Comparison of ENCODE assay signal across 12 mouse cellular contexts in the genomic region with DNA sequence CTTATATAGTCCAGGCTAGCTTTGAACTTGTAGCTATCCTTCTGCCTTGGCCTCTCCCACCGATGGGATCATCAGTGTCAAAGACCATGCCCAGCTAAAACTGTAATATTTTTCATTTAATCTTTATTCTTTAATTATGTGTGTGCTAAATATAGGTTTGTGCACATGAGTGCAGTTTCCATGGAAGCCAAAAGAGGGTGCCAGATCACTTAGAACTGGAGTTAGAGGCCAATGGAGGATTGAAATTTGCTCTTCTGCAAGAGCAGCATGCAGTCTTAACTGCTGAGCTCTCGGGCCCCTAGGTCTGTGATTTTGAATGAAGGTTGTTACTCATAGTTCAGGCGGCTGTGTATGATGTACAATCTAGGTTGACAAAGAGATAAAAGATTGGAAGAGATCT.
A peak's percentile ranks its signal among the peaks of the same experiment; 100 is the strongest.
DNase-seq lines count a peak whose midpoint lies in the region; ATAC-seq and TF ChIP-seq lines count a peak whose summit lies in the region.
"Had no signal": no experiment of that assay in that cellular context is flagged by ENCODE, and none has a peak within 500 bp of the region (broad histone marks: within the 10 kb centered on the region; RNA-seq: fewer than 3 reads in every experiment).

No protein-coding gene starts in this region.

- intact Hi-C loops in heart, postnatal 10 days (cut with DNase I): no loop called here

- no peaks in the 10 kb centered on the region for H3K36me3 ChIP-seq in heart, embryonic 11.5 days (ENCODE audit: control insufficient read depth, insufficient read depth, low read length)
- H3K36me3 ChIP-seq in hindbrain, embryonic 16.5 days (ENCODE audit: control insufficient read depth, insufficient read depth, low read length): no peaks in the 10 kb centered on the region
- H3K36me3 ChIP-seq: embryonic facial prominence, embryonic 13.5 days; liver, embryonic 15.5 days had no signal

- TF ChIP-seq POLR2A in cortical plate, adult 2 months (IDR thresholded peaks at IDR 0.05; ENCODE audit: extremely low read depth, insufficient read depth, low read length): no peak

- H3K27me3 ChIP-seq in heart, embryonic 11.5 days (ENCODE audit: control insufficient read depth, insufficient read depth, low read length): no peaks in the 10 kb centered on the region
- no peaks in the 10 kb centered on the region for H3K27me3 ChIP-seq in hindbrain, embryonic 16.5 days (replicated peaks; ENCODE audit: control insufficient read depth, insufficient read depth, low read length)
- H3K27me3 ChIP-seq: embryonic facial prominence, embryonic 13.5 days; liver, embryonic 15.5 days had no signal

- no peaks in the 10 kb centered on the region for H3K4me1 ChIP-seq in heart, embryonic 11.5 days (ENCODE audit: control insufficient read depth, insufficient read depth, low read length)
- H3K4me1 ChIP-seq in cortical plate, adult 2 months (ENCODE audit: control insufficient read depth, insufficient read depth, low read length): no peaks in the 10 kb centered on the region
- H3K4me1 ChIP-seq in hindbrain, embryonic 16.5 days (ENCODE audit: control insufficient read depth, insufficient read depth, low read depth, low read length): no peaks in the 10 kb centered on the region
- H3K4me1 ChIP-seq: embryonic facial prominence, embryonic 13.5 days; liver, embryonic 15.5 days had no signal

- H3K27ac ChIP-seq in heart, embryonic 11.5 days (ENCODE audit: low read depth, low read length): no peak overlapping the region
- no peak overlapping the region for H3K27ac ChIP-seq in cortical plate, adult 2 months (ENCODE audit: insufficient read depth, low read length)
- no peak overlapping the region for H3K27ac ChIP-seq in hindbrain, embryonic 16.5 days (ENCODE audit: low read depth, low read length)
- H3K27ac ChIP-seq: embryonic facial prominence, embryonic 13.5 days; liver, embryonic 15.5 days had no signal

- WGBS in heart, embryonic 11.5 days (ENCODE audit: insufficient replicate concordance): 66% methylated on average over 3 of the region's 3 CpGs
- 73% methylated on average over 3 of the region's 3 CpGs for WGBS in hindbrain, embryonic 16.5 days

- no peak overlapping the region for H3K4me3 ChIP-seq in heart, embryonic 11.5 days (ENCODE audit: low read depth, low read length)
- H3K4me3 ChIP-seq in cortical plate, adult 2 months (ENCODE audit: insufficient read depth, low read length): no peak overlapping the region
- H3K4me3 ChIP-seq in hindbrain, embryonic 16.5 days (ENCODE audit: low read length): no peak overlapping the region
- H3K4me3 ChIP-seq: embryonic facial prominence, embryonic 13.5 days; liver, embryonic 15.5 days; myocyte had no signal

- H3K9me3 ChIP-seq in heart, embryonic 11.5 days (replicated peaks; ENCODE audit: control insufficient read depth, low read length): no peaks in the 10 kb centered on the region
- H3K9me3 ChIP-seq in hindbrain, embryonic 16.5 days (ENCODE audit: control insufficient read depth, low read length): no peaks in the 10 kb centered on the region
- H3K9me3 ChIP-seq: embryonic facial prominence, embryonic 13.5 days; liver, embryonic 15.5 days had no signal

- ATAC-seq in heart, embryonic 11.5 days (replicated peaks; ENCODE audit: insufficient number of reproducible peaks, low FRiP score, low TSS enrichment): no peak
- ATAC-seq in hindbrain, embryonic 16.5 days: no peak

- H3K9ac ChIP-seq in heart, embryonic 11.5 days (ENCODE audit: low read depth, low read length): no peak overlapping the region
- no peak overlapping the region for H3K9ac ChIP-seq in hindbrain, embryonic 16.5 days (ENCODE audit: low read depth, low read length)
- H3K9ac ChIP-seq: embryonic facial prominence, embryonic 13.5 days; liver, embryonic 15.5 days had no signal

- TF ChIP-seq CTCF in cortical plate, adult 2 months (IDR thresholded peaks at IDR 0.05; ENCODE audit: extremely low read depth, insufficient read depth, low read length): peak; percentile 50; the same call in 1 of the 2 replicates

- peak; percentile 7 to 9 for DNase-seq in heart, postnatal 10 days
- DNase-seq in right cerebral cortex, adult 2 months (ENCODE audit: low spot score in 2 of 2): peak; percentile 18 to 51
- no peak for DNase-seq in right cerebral cortex, postnatal 36 days (ENCODE audit: low spot score in 2 of 2)
- DNase-seq in urinary bladder, adult 18-20 months (ENCODE audit: low spot score in 2 of 2): no peak
- no peak for DNase-seq in T-cell, adult 2 months (ENCODE audit: low spot score)
- DNase-seq: kidney, adult 2 months had no signal

- H3K4me2 ChIP-seq in heart, embryonic 11.5 days: no peak overlapping the region
- no peak overlapping the region for H3K4me2 ChIP-seq in hindbrain, embryonic 16.5 days (ENCODE audit: low read length)
- H3K4me2 ChIP-seq: embryonic facial prominence, embryonic 13.5 days; liver, embryonic 15.5 days had no signal

Comparison
In these comparisons a context has a peak if more than half of its experiments do, and no peak if none do; other contexts are left out.
1. DNase-seq: peak in heart, postnatal 10 days (2 of 2) and right cerebral cortex, adult 2 months (2 of 2); none in right cerebral cortex, postnatal 36 days (0 of 2), urinary bladder, adult 18-20 months (0 of 2) and T-cell, adult 2 months (single experiment).